8 mouse cellular contexts compared by ENCODE assay signal in the genomic region with DNA sequence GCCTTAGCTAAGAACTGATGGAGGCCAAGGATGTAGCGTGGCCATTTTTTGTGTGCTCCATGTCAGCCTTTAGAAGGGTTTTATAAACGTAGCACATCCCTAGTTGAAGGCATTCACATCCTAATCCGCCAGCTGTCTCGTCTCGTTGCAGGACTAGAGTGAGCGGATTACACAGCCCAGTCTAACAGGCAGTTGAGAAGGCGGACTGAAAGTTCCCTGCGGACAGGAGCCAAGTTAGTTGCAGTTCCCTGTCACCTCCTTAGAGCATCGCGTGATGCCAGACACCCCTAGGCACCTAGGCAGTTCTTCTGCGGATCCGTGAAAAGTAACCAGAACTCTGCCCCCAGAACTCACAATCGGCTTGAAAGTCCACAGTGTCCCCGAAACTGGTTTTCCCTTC. TPM values are rescaled to one million over a fixed set of nuclear protein-coding genes. Genes with fewer than 3 reads are reported as not detected.
DNase-seq lines count a peak whose midpoint lies in the region; ATAC-seq and TF ChIP-seq lines count a peak whose summit lies in the region.

No protein-coding gene starts in this region.

- peak overlapping the region; percentile 79 for H3K9ac ChIP-seq in intestine, postnatal 0 days (ENCODE audit: low read depth, low read length)
- H3K9ac ChIP-seq in liver, embryonic 15.5 days: peak overlapping the region; percentile 62; the same call in 1 of the 2 replicates
- peak overlapping the region; percentile 92 for H3K9ac ChIP-seq in neural tube, embryonic 12.5 days

- peak overlapping the region; percentile 76 for H3K4me3 ChIP-seq in intestine, postnatal 0 days (ENCODE audit: low read depth, low read length)
- H3K4me3 ChIP-seq in liver, embryonic 15.5 days (replicated peaks): peak overlapping the region; percentile 64
- H3K4me3 ChIP-seq in neural tube, embryonic 12.5 days: peak overlapping the region; percentile 74

- no peaks in the 10 kb centered on the region; the same call in 1 of the 2 replicates for H3K36me3 ChIP-seq in intestine, postnatal 0 days (ENCODE audit: control insufficient read depth, insufficient read depth)
- H3K36me3 ChIP-seq in liver, embryonic 15.5 days (replicated peaks): 0 out of 2 replicates have a peak, but pooled peaks cover 3% of the 10 kb centered on the region
- H3K36me3 ChIP-seq in neural tube, embryonic 12.5 days: no peaks in the 10 kb centered on the region

- H3K27ac ChIP-seq in intestine, postnatal 0 days (ENCODE audit: low read depth, low read length): peak overlapping the region; percentile 94
- peak overlapping the region; percentile 87 for H3K27ac ChIP-seq in liver, embryonic 15.5 days (replicated peaks)
- peak overlapping the region; percentile 93; the same call in 1 of the 2 replicates for H3K27ac ChIP-seq in neural tube, embryonic 12.5 days

- no peaks in the 10 kb centered on the region for H3K4me1 ChIP-seq in intestine, postnatal 0 days (replicated peaks; ENCODE audit: control insufficient read depth, insufficient read depth, low read length)
- peaks cover 26% of the 10 kb centered on the region for H3K4me1 ChIP-seq in liver, embryonic 15.5 days (replicated peaks)
- H3K4me1 ChIP-seq in neural tube, embryonic 12.5 days: peaks cover 12% of the 10 kb centered on the region

- H3K9me3 ChIP-seq in intestine, postnatal 0 days (ENCODE audit: control insufficient read depth): no peaks in the 10 kb centered on the region
- no peaks in the 10 kb centered on the region for H3K9me3 ChIP-seq in liver, embryonic 15.5 days (replicated peaks)
- no peaks in the 10 kb centered on the region for H3K9me3 ChIP-seq in neural tube, embryonic 12.5 days

- peak; percentile 96 for DNase-seq in heart, adult 11 months
- DNase-seq in heart, adult 8-10 months (ENCODE audit: low spot score): no peak
- peak; percentile 73 for DNase-seq in brain, embryonic 14.5 days (ENCODE audit: low read depth)
- DNase-seq in gastrocnemius, postnatal 36 days: peak; percentile 24 to 50
- DNase-seq in urinary bladder, postnatal 36 days (ENCODE audit: low spot score in 2 of 2): peak; percentile 43 to 48

- intact Hi-C loops in gastrocnemius, postnatal 36 days (cut with DNase I): loop anchor here (10.0 kb wide), 1 partner anchor 93 kb away; no protein-coding TSS in a partner anchor

- no peak for TF ChIP-seq CTCF in brain, embryonic 14.5 days (IDR thresholded peaks at IDR 0.05; ENCODE audit: borderline replicate concordance, extremely low read depth, insufficient read depth, insufficient read length)
- TF ChIP-seq CTCF in intestine, postnatal 0 days (IDR thresholded peaks at IDR 0.05; ENCODE audit: low read depth): no peak

- peak overlapping the region; percentile 97 for H3K4me2 ChIP-seq in intestine, postnatal 0 days (replicated peaks; ENCODE audit: low read depth)
- H3K4me2 ChIP-seq in liver, embryonic 15.5 days: peak overlapping the region; percentile 77
- H3K4me2 ChIP-seq in neural tube, embryonic 12.5 days (replicated peaks): peak overlapping the region; percentile 90

- 7% methylated on average over 14 of the region's 14 CpGs for WGBS in intestine, postnatal 0 days
- under 1% methylated on average over 14 of the region's 14 CpGs for WGBS in liver, embryonic 15.5 days (ENCODE audit: insufficient replicate concordance)
- WGBS in neural tube, embryonic 12.5 days: 6% methylated on average over 14 of the region's 14 CpGs

- H3K27me3 ChIP-seq in intestine, postnatal 0 days (replicated peaks; ENCODE audit: control insufficient read depth, insufficient read depth, low read length): no peaks in the 10 kb centered on the region
- peaks cover 34% of the 10 kb centered on the region for H3K27me3 ChIP-seq in liver, embryonic 15.5 days
- no peaks in the 10 kb centered on the region for H3K27me3 ChIP-seq in neural tube, embryonic 12.5 days (replicated peaks)

- ATAC-seq in intestine, postnatal 0 days: no peak
- no peak for ATAC-seq in liver, embryonic 15.5 days (ENCODE audit: insufficient read depth)
- peak; percentile 17; the same call in 1 of the 2 replicates for ATAC-seq in neural tube, embryonic 12.5 days (ENCODE audit: low FRiP score, low read depth)

- no peak for TF ChIP-seq POLR2A in brain, embryonic 14.5 days (IDR thresholded peaks at IDR 0.05; ENCODE audit: borderline replicate concordance, extremely low read depth, insufficient read depth, insufficient read length, poor library complexity, severe bottlenecking)

RNA-seq across cellular contexts. Expression of a gene that starts 0.9 kb away (rescaled TPM):
- total RNA-seq in heart, adult 8-10 months (2022): 1 to 10 TPM in 2 of 4 experiments, under 1 TPM in 2; 0.75 to 1.7 (median 1.1) TPM
- polyA plus RNA-seq in brain, embryonic 14.5 days (2012; rRNA removed): 1.6 and 1.9 TPM in 2 replicates
- 1 to 10 TPM; 3.4 to 4.5 TPM for total RNA-seq in gastrocnemius, postnatal 36 days (2021)
- 1.0 and 1.4 TPM in 2 replicates for polyA plus RNA-seq in intestine, postnatal 0 days (2015; fragmentation: Nextera tagmentation; extraction: Ambion mirVana)
- 0.33 and 0.47 TPM in 2 replicates for polyA plus RNA-seq in liver, embryonic 15.5 days (2015; fragmentation: Nextera tagmentation; extraction: Ambion mirVana)
- 1.4 and 1.5 TPM in 2 replicates for polyA plus RNA-seq in neural tube, embryonic 12.5 days (2016; fragmentation: Nextera tagmentation; extraction: Ambion mirVana)
